Mouse (Mus musculus) hindbrain, postnatal 0 days (tissue): Measurements from ENCODE around the gene Anks1b. TPM values are rescaled to one million over a fixed set of nuclear protein-coding genes. Genes with fewer than 3 reads are reported as not detected.

ENCODE experiments used
- ATAC-seq: fragments of 200-750 bp; cut with Nextera tagmentation; 2 replicates; pipeline ENCODE4 v1.8.0; 2017; ENCODE audit warnings: mild to moderate bottlenecking, moderate TSS enrichment, moderate library complexity
- DNase-seq: peaks from one replicate; pipeline ENCODE4 v3.0.0-alpha.2; 2015; ENCODE audit warnings: low spot score
- H3K27ac ChIP-seq: fragments of 300-500 bp; sonication (generic); 2 replicates; pipeline ENCODE4 v1.5.1; 2014; ENCODE audit warnings: mild to moderate bottlenecking
- H3K27me3 ChIP-seq: fragments of 300-500 bp; sonication (generic); 2 replicates; pipeline ENCODE4 v1.6.1; 2014; ENCODE audit warnings: low read length, mixed read lengths; ENCODE audit not compliant: insufficient read depth
- H3K36me3 ChIP-seq: fragments of 300-500 bp; sonication (generic); 2 replicates; pipeline ENCODE4 v1.6.1; 2014; ENCODE audit warnings: low read length, mixed read lengths; ENCODE audit not compliant: insufficient read depth
- H3K4me1 ChIP-seq: fragments of 300-500 bp; sonication (generic); 2 replicates; pipeline ENCODE4 v1.6.1; 2014; ENCODE audit warnings: antibody characterized with exemption, low read length, mixed read lengths; ENCODE audit not compliant: insufficient read depth
- H3K4me2 ChIP-seq: fragments of 300-500 bp; sonication (generic); 2 replicates; pipeline ENCODE4 v1.6.1; 2014; ENCODE audit warnings: low read depth, mild to moderate bottlenecking, low read length, moderate library complexity, mixed read lengths
- H3K4me3 ChIP-seq: fragments of 300-500 bp; sonication (generic); 2 replicates; pipeline ENCODE4 v1.5.1; 2014; ENCODE audit warnings: low read length
- H3K9ac ChIP-seq: fragments of 300-500 bp; sonication (generic); replicated peaks from 2 replicates; pipeline ENCODE4 v1.6.1; 2014; ENCODE audit warnings: mild to moderate bottlenecking, low read length, moderate library complexity, mixed read lengths
- H3K9me3 ChIP-seq: fragments of 300-500 bp; sonication (generic); 2 replicates; pipeline ENCODE4 v1.6.1; 2016; ENCODE audit warnings: low read length, mixed read lengths
- CTCF ChIP-seq: IDR thresholded peaks from 2 replicates; pipeline ENCODE4 v1.5.1; 2016; ENCODE audit warnings: antibody characterized with exemption, control low read depth, low read depth
- WGBS: fragments of 180-500 bp; shearing (Covaris S2); extraction: QIAGEN DNeasy Blood & Tissue Kit; methylation state at CpG from one replicate; pipeline ENCODE4 v1.1.7; 2014; 5-methylcytosine and 5-hydroxymethylcytosine counted together
- polyA plus RNA-seq: library from polyadenylated mRNA; unstranded; fragments of >200 nt; fragmentation: Nextera tagmentation; extraction: Ambion mirVana; gene quantifications from 2 replicates; pipeline ENCODE4 v1.2.1, GENCODE M21; 2015
- total RNA-seq: library from RNA; depleted of rRNA; stranded (reverse); fragments of >200 nt; gene quantifications from 2 replicates; pipeline ENCODE4 v1.2.3, GENCODE M21; 2014

Anks1b gene
- total and polyA plus RNA-seq, 2 experiments from 2014 or later, result 104 to 156 TPM

GRCm38 (mm10) chr10:90441656-90442055 lies 568.3 kb downstream of the Anks1b start:
- no peak for TF ChIP-seq CTCF
- H3K9ac ChIP-seq, result no peak overlapping the region
- H3K36me3 ChIP-seq, result no peaks in the 10 kb centered on the region
- H3K9me3 ChIP-seq, result no peaks in the 10 kb centered on the region
- no peak overlapping the region for H3K27ac ChIP-seq
- ATAC-seq (no peak), DNase-seq (no peak)
- no peaks in the 10 kb centered on the region for H3K4me1 ChIP-seq
- 17% methylated on average over 1 of the region's 1 CpGs for WGBS
- H3K4me2 ChIP-seq, result no peak overlapping the region
- H3K4me3 ChIP-seq, result no peak overlapping the region
- no peaks in the 10 kb centered on the region for H3K27me3 ChIP-seq

GRCm38 (mm10) chr10:90464906-90465305 lies 591.6 kb downstream of the Anks1b start:
- 69% methylated on average over 2 of the region's 2 CpGs for WGBS
- no peak for TF ChIP-seq CTCF
- Histone ChIP-seq H3K27me3 (no peaks in the 10 kb centered on the region), H3K9me3 (no peaks in the 10 kb centered on the region), H3K4me1 (no peaks in the 10 kb centered on the region), H3K36me3 (no peaks in the 10 kb centered on the region), H3K9ac (no peak overlapping the region), H3K27ac (no peak overlapping the region), H3K4me2 (no peak overlapping the region), H3K4me3 (no peak overlapping the region)
- DNase-seq, result no peak
- no peak for ATAC-seq

GRCm38 (mm10) chr10:90465426-90465825 lies 592.1 kb downstream of the Anks1b start:
- H3K27me3 ChIP-seq, result no peaks in the 10 kb centered on the region
- H3K27ac ChIP-seq, result no peak overlapping the region
- H3K4me2 ChIP-seq, result no peak overlapping the region
- H3K4me3 ChIP-seq, result no peak overlapping the region
- no peak overlapping the region for H3K9ac ChIP-seq
- no peaks in the 10 kb centered on the region for H3K36me3 ChIP-seq
- DNase-seq (no peak), ATAC-seq (no peak)
- no peaks in the 10 kb centered on the region for H3K9me3 ChIP-seq
- no peak for TF ChIP-seq CTCF
- WGBS, result 75% methylated on average over 6 of the region's 6 CpGs
- no peaks in the 10 kb centered on the region for H3K4me1 ChIP-seq

- H3K27ac ChIP-seq, result no peak overlapping the region
- no peak for ATAC-seq
- no peaks in the 10 kb centered on the region for H3K36me3 ChIP-seq
- H3K4me1 ChIP-seq, result no peaks in the 10 kb centered on the region
- no peak overlapping the region for H3K4me2 ChIP-seq
- no peaks in the 10 kb centered on the region for H3K9me3 ChIP-seq
- no peak for DNase-seq
- no peaks in the 10 kb centered on the region for H3K27me3 ChIP-seq
- H3K9ac ChIP-seq, result no peak overlapping the region
- 6% methylated on average over 1 of the region's 1 CpGs for WGBS
- TF ChIP-seq CTCF, result no peak
- no peak overlapping the region for H3K4me3 ChIP-seq
Observed at GRCm38 (mm10) chr10:90467546-90467945, 594.2 kb downstream of the Anks1b start.

- 44% methylated on average over 7 of the region's 7 CpGs for WGBS
- H3K9me3 ChIP-seq, result no peaks in the 10 kb centered on the region
- 0 out of 2 replicates have a peak overlapping the region, but pooled peaks have one; percentile 23 for H3K4me2 ChIP-seq
- no peaks in the 10 kb centered on the region for H3K36me3 ChIP-seq
- H3K9ac ChIP-seq, result no peak overlapping the region
- H3K27me3 ChIP-seq, result no peaks in the 10 kb centered on the region
- no peak overlapping the region for H3K4me3 ChIP-seq
- peak; percentile 12 for DNase-seq
- TF ChIP-seq CTCF, result no peak
- peaks cover 15% of the 10 kb centered on the region; the same call in 1 of the 2 replicates for H3K4me1 ChIP-seq
- H3K27ac ChIP-seq, result no peak overlapping the region
- no peak for ATAC-seq
Observed at GRCm38 (mm10) chr10:90493436-90493835, 620.1 kb downstream of the Anks1b start.

- no peak overlapping the region for H3K27ac ChIP-seq
- ATAC-seq, result no peak
- no peaks in the 10 kb centered on the region for H3K27me3 ChIP-seq
- H3K4me1 ChIP-seq, result peaks cover 15% of the 10 kb centered on the region; the same call in 1 of the 2 replicates
- TF ChIP-seq CTCF, result no peak
- 49% methylated on average over 3 of the region's 3 CpGs for WGBS
- no peak overlapping the region for H3K4me3 ChIP-seq
- H3K36me3 ChIP-seq, result no peaks in the 10 kb centered on the region
- H3K4me2 ChIP-seq, result no peak overlapping the region
- DNase-seq, result peak; percentile 53
- H3K9me3 ChIP-seq, result no peaks in the 10 kb centered on the region
- no peak overlapping the region for H3K9ac ChIP-seq
Observed at GRCm38 (mm10) chr10:90493996-90494642, 620.8 kb downstream of the Anks1b start.

GRCm38 (mm10) chr10:90494981-90495516 lies 621.7 kb downstream of the Anks1b start:
- Histone ChIP-seq H3K4me3 (no peak overlapping the region), H3K27me3 (no peaks in the 10 kb centered on the region), H3K9me3 (no peaks in the 10 kb centered on the region), H3K27ac (peak overlapping the region; percentile 58), H3K9ac (no peak overlapping the region), H3K36me3 (no peaks in the 10 kb centered on the region), H3K4me2 (no peak overlapping the region), H3K4me1 (peaks cover 15% of the 10 kb centered on the region; the same call in 1 of the 2 replicates)
- DNase-seq (peak; percentile 65), ATAC-seq (peak; percentile 89)
- peak; percentile 37; the same call in 1 of the 2 replicates for TF ChIP-seq CTCF
- 31% methylated on average over 4 of the region's 4 CpGs for WGBS
